Mouse (Mus musculus) liver, embryonic 14.5 days (tissue): Measurements from ENCODE around the gene Snrpa. TPM values are rescaled to one million over a fixed set of nuclear protein-coding genes. Genes with fewer than 3 reads are reported as not detected.

ENCODE experiments used
- ATAC-seq: fragments of 200-750 bp; cut with Nextera tagmentation; 2 replicates; pipeline ENCODE4 v1.8.0; 2017; ENCODE audit warnings: moderate number of reproducible peaks, mild to moderate bottlenecking, moderate library complexity; ENCODE audit not compliant: insufficient read depth
- DNase-seq, 3 experiments: peaks; one replicate each; pipeline ENCODE4 v3.0.0-alpha.2; 2012 to 2013; ENCODE audit warnings: low read depth in 3 of 3, low spot score in 3 of 3
- H3K27ac ChIP-seq: fragments of 300-500 bp; sonication (generic); 2 replicates; pipeline ENCODE4 v1.5.1; 2014; ENCODE audit warnings: moderate library complexity, mild to moderate bottlenecking, control low read depth, inconsistent platforms
- H3K27me3 ChIP-seq: fragments of 300-500 bp; sonication (generic); 2 replicates; pipeline ENCODE4 v1.6.1; 2014; ENCODE audit warnings: mild to moderate bottlenecking, low read length, moderate library complexity; ENCODE audit not compliant: control insufficient read depth, insufficient read depth
- H3K36me3 ChIP-seq: fragments of 300-500 bp; sonication (generic); replicated peaks from 2 replicates; pipeline ENCODE4 v1.6.1; 2014; ENCODE audit warnings: low read depth; ENCODE audit not compliant: control insufficient read depth, insufficient read depth
- H3K4me1 ChIP-seq, 2 experiments: fragments of 200-500 bp in 1 of 2; fragments of 300-500 bp in 1 of 2; sonication (generic) in 1 of 2; replicated peaks; 2 replicates each; pipeline ENCODE4 v1.6.1; 2012 to 2014; ENCODE audit warnings: antibody characterized with exemption in 1 of 2, inconsistent platforms in 1 of 2, low read length in 1 of 2; ENCODE audit not compliant: control insufficient read depth in 2 of 2, insufficient read depth in 2 of 2
- H3K4me2 ChIP-seq: fragments of 300-500 bp; sonication (generic); 2 replicates; pipeline ENCODE4 v1.6.1; 2014; ENCODE audit warnings: low read depth, mild to moderate bottlenecking, control low read depth, moderate library complexity
- H3K4me3 ChIP-seq, 2 experiments: fragments of 200-500 bp in 1 of 2; fragments of 300-500 bp in 1 of 2; sonication (generic) in 1 of 2; 2 replicates each; pipeline ENCODE4 v1.5.1; 2012 to 2014; ENCODE audit warnings: low read depth in 2 of 2, low read length in 2 of 2, mild to moderate bottlenecking in 2 of 2, control low read depth in 1 of 2, inconsistent platforms in 1 of 2, moderate library complexity in 1 of 2; ENCODE audit not compliant: insufficient read depth in 1 of 2
- H3K9ac ChIP-seq: fragments of 300-500 bp; sonication (generic); replicated peaks from 2 replicates; pipeline ENCODE4 v1.6.1; 2014; ENCODE audit warnings: mild to moderate bottlenecking, control low read depth, moderate library complexity
- H3K9me3 ChIP-seq: fragments of 300-500 bp; sonication (generic); 2 replicates; pipeline ENCODE4 v1.6.1; 2016; ENCODE audit warnings: low read length, mixed read lengths; ENCODE audit not compliant: control insufficient read depth
- CTCF ChIP-seq: IDR thresholded peaks from 2 replicates; pipeline ENCODE4 v1.5.1; 2016; ENCODE audit warnings: antibody characterized with exemption, low read depth, control low read depth
- EP300 ChIP-seq: IDR thresholded peaks from 2 replicates; pipeline ENCODE4 v1.6.1; 2016; ENCODE audit warnings: antibody characterized with exemption, low read depth
- WGBS: fragments of 180-500 bp; shearing (Covaris S2); extraction: QIAGEN DNeasy Blood & Tissue Kit; methylation state at CpG from one replicate; pipeline ENCODE4 v1.1.7; 2014; ENCODE audit not compliant: insufficient replicate concordance; 5-methylcytosine and 5-hydroxymethylcytosine counted together
- polyA plus RNA-seq, 2 experiments: library from polyadenylated mRNA; depleted of rRNA in 1 of 2; stranded (reverse) in 1 of 2; unstranded in 1 of 2; fragments of >200 nt; fragmentation: Nextera tagmentation in 1 of 2; extraction: Ambion mirVana in 1 of 2; gene quantifications; 2 replicates each; pipeline versions ENCODE4 v1.2.1 to v1.2.3; 2012 to 2014

Gene Snrpa
- polyA plus RNA-seq, 2 experiments = 82.6 to 93.3 TPM

DNA sequence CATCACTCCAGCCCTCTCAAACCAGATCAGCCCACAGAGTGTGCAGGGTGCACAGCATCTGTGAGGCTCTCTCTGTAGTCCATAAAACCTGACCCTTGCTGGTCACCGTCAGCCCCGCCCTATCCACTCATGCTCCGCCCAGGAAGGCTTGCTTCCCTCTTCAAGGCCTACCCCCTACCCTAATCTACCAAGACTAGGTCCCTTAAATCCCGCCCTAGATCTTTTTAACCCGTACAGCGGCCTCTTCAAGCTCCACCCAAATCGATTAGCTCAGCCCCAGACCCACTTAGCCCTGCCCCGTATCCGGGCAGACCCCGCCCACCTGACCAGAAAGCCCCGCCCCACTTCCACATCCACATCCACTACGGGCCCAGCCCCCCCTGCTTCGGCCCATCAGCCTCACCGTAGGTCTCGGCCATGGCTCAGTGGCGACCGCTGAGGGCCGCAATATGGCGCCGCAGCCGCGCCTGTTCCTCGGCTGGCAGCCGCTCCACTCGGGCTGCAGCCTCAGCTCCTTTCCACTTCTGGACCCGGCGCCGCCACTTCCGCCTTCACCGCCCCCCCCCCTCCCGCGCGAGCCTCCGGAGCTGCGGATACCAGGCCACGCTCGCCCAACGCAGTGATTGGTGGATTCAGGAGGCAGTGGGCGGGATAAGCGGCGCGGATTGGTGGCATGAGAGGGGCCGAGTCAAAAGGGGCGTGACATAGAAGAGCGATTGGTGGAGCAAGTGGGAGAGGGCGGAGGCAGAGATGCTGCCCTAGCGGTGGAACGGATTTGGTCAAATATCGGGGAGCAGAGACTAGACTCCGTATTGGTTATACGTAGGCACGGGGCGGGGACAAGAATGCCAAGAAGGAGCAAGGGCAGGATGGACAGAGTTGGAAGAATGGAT is 17.5 kb downstream of the Snrpa start, which contains the start of gene Rab4b:
TSS of gene Rab4b (minus strand) at position 573 of the 893 bp plus-strand sequence.
- Histone ChIP-seq H3K27ac (peak within 1 kb of the TSS; percentile 70), H3K36me3 (no peaks in the 10 kb centered on the region; the same call in 1 of the 2 replicates), H3K9me3 (no peaks in the 10 kb centered on the region), H3K27me3 (no peaks in the 10 kb centered on the region), H3K4me3 (peak within 1 kb of the TSS; percentile 78 to 88), H3K4me2 (peak within 1 kb of the TSS; percentile 73), H3K4me1 (peaks cover 10 to 18% of the 10 kb centered on the region in 2 experiments), H3K9ac (peak within 1 kb of the TSS; percentile 44)
- TF ChIP-seq CTCF (peak; percentile 86), EP300 (peak; percentile 32; the same call in 1 of the 2 replicates)
- peak; percentile 99 for DNase-seq
- under 1% methylated on average over 53 of the region's 53 CpGs for WGBS
- ATAC-seq = peak; percentile 95

DNA sequence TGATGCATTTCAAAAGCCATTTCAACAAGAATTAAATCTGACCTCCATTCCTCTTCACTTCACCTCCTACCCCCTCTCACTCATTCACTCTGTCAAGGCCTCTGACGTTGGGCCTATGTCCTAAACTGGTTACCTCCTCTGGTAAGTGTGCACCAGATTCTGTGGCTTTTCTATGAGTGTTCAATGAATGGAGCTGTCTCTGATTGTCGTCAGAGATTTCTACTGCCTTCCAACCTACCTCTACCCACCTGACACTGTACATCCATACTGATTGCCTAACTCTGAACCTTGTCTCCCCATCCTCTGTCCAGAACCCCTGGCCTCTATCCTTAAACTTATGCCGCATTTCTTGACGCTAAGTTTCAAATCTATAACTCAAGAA is 18.1 kb downstream of the Snrpa start:
- H3K4me1 ChIP-seq = peaks cover 10 to 18% of the 10 kb centered on the region in 2 experiments
- no peak for ATAC-seq
- H3K27ac ChIP-seq = peak overlapping the region; percentile 70
- peak overlapping the region; percentile 78 to 88 for H3K4me3 ChIP-seq
- H3K27me3 ChIP-seq = no peaks in the 10 kb centered on the region
- no peak for DNase-seq
- 20% methylated on average over 4 of the region's 4 CpGs for WGBS
- peak overlapping the region; percentile 44 for H3K9ac ChIP-seq
- H3K9me3 ChIP-seq = no peaks in the 10 kb centered on the region
- peak overlapping the region; percentile 73 for H3K4me2 ChIP-seq
- no peaks in the 10 kb centered on the region for H3K36me3 ChIP-seq
- TF ChIP-seq EP300 = no peak
- no peak for TF ChIP-seq CTCF

DNA sequence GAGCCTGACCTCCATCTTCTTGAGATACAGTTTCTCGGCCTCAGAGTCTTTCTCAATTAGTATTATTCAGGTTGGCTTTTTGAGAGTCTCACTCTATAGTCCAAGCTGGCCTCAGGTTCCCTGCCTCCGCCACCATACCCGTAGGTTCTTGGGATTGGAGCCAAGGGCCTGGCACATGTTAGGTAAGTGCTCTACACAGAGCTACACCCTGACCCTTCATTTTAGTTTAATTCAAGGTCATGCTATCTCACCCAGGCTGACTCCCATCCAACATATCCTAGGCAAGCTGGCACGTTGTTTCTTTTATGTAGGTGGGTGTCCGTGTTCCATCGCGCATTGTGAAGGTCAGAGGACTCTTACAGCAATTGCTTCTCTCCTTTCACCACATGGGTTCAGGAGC is 21.2 kb downstream of the Snrpa start:
- DNase-seq (no peak), ATAC-seq (no peak)
- Histone ChIP-seq H3K4me2 (no peak overlapping the region), H3K9me3 (no peaks in the 10 kb centered on the region), H3K9ac (no peak overlapping the region), H3K27ac (no peak overlapping the region), H3K4me3 (no peak overlapping the region), H3K36me3 (no peaks in the 10 kb centered on the region), H3K4me1 (peaks cover 10 to 14% of the 10 kb centered on the region in 2 experiments), H3K27me3 (no peaks in the 10 kb centered on the region)
- 82% methylated on average over 7 of the region's 7 CpGs for WGBS
- TF ChIP-seq CTCF = no peak

DNA sequence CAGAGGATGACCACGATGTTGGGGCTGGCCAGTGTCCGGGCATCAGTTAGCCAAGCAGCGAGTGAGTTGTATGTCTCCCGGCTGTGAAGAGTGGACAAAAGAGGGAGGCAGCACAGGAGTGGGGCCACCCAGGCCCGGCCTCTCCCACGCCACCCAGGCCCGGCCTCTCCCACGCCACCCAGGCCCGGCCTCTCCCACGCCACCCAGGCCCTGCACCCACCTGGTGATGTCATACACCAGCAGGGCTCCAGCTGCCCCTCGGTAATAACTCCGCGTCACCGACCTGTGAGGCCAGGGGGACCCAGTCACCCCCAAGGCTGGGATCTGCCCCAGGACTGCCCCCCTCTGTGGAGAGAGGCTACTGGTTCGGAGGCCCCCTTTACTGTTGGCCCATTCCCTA is 21.6 kb downstream of the Snrpa start:
- WGBS = 87% methylated on average over 15 of the region's 15 CpGs
- Histone ChIP-seq H3K9ac (no peak overlapping the region), H3K9me3 (no peaks in the 10 kb centered on the region), H3K36me3 (no peaks in the 10 kb centered on the region), H3K4me3 (no peak overlapping the region), H3K4me2 (no peak overlapping the region), H3K27ac (no peak overlapping the region), H3K27me3 (no peaks in the 10 kb centered on the region), H3K4me1 (peaks cover 8 to 11% of the 10 kb centered on the region in 2 experiments)
- DNase-seq (no peak), ATAC-seq (no peak)
- TF ChIP-seq CTCF (no peak), EP300 (no peak)

GRCm38 (mm10) chr7:27170981-27171380 is 25.1 kb downstream of the Snrpa start:
- H3K4me1 ChIP-seq = peaks cover 0 to 12% of the 10 kb centered on the region in 2 experiments; a peak in 3 of 4 replicates
- no peak overlapping the region for H3K4me3 ChIP-seq
- H3K9me3 ChIP-seq = no peaks in the 10 kb centered on the region
- no peak overlapping the region for H3K27ac ChIP-seq
- no peaks in the 10 kb centered on the region for H3K27me3 ChIP-seq
- no peak for DNase-seq
- H3K4me2 ChIP-seq = no peak overlapping the region
- WGBS = 68% methylated on average over 3 of the region's 3 CpGs
- no peak for TF ChIP-seq EP300
- no peak for TF ChIP-seq CTCF
- ATAC-seq = no peak
- no peaks in the 10 kb centered on the region for H3K36me3 ChIP-seq
- no peak overlapping the region for H3K9ac ChIP-seq
